11 mouse cellular contexts compared by ENCODE assay signal in the genomic region with DNA sequence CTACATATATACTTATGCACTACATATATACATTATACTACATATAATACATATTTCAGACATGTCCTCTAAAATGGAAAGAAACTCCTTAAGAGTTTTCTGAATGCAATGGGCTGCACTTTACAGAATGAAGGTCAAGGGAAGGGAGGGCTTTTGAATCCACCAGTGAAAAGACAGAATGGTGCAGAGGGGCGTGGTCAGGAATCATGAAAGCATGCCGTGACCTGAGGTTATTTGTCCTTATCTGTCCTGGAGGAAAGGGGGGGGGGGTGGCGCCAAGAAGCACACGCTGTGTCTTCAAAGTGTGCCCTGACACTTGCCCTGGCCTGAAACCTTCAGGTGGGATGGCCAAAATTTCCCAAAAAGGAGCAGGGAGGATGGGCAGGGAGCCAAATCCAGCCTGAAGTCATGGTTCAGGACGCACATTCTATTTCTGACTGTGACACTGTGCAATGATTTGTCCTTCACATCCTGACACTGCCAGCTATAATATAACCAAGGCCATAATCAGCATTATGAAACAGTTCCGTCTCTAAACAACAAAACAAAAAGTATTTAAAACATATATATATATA. TPM values are rescaled to one million over a fixed set of nuclear protein-coding genes. Genes with fewer than 3 reads are reported as not detected.
DNase-seq lines count a peak whose midpoint lies in the region; ATAC-seq lines count a peak whose summit lies in the region.
"Had no signal": no experiment of that assay in that cellular context is flagged by ENCODE, and none has a peak within 500 bp of the region (broad histone marks: within the 10 kb centered on the region; RNA-seq: fewer than 3 reads in every experiment).

No protein-coding gene starts in this region.

- no peak overlapping the region for H3K4me3 ChIP-seq in heart, embryonic 11.5 days (ENCODE audit: low read depth, low read length)
- H3K4me3 ChIP-seq in midbrain, embryonic 13.5 days (replicated peaks) = no peak overlapping the region
- no peak overlapping the region for H3K4me3 ChIP-seq in forebrain, embryonic 16.5 days (replicated peaks; ENCODE audit: low read length)
- H3K4me3 ChIP-seq: embryonic facial prominence, embryonic 10.5 days; layer of hippocampus, adult 2 months; midbrain, embryonic 12.5 days had no signal

- ATAC-seq in heart, embryonic 11.5 days (replicated peaks; ENCODE audit: insufficient number of reproducible peaks, low FRiP score, low TSS enrichment) = no peak
- peak; percentile 47; the same call in 1 of the 2 replicates for ATAC-seq in megakaryocyte-erythroid progenitor cell, adult 5-6 weeks (replicated peaks; ENCODE audit: low FRiP score, low TSS enrichment, poor library complexity, severe bottlenecking)
- no peak for ATAC-seq in midbrain, embryonic 13.5 days
- ATAC-seq in forebrain, embryonic 16.5 days = no peak

- DNase-seq in ZHBTc4 (ENCODE audit: low read depth, low spot score) = peak; percentile 51
- DNase-seq in adrenal gland, postnatal 14 days = peak; percentile 69
- DNase-seq in layer of hippocampus, postnatal 10 days (ENCODE audit: low spot score in 2 of 2) = no peak
- DNase-seq: cerebellum, adult 9-11 months had no signal

- H3K27me3 ChIP-seq in heart, embryonic 11.5 days (ENCODE audit: control insufficient read depth, insufficient read depth, low read length) = no peaks in the 10 kb centered on the region
- no peaks in the 10 kb centered on the region for H3K27me3 ChIP-seq in midbrain, embryonic 13.5 days
- no peaks in the 10 kb centered on the region for H3K27me3 ChIP-seq in forebrain, embryonic 16.5 days (replicated peaks; ENCODE audit: control insufficient read depth, insufficient read depth, low read length)
- H3K27me3 ChIP-seq: midbrain, embryonic 12.5 days had no signal

- H3K36me3 ChIP-seq in heart, embryonic 11.5 days (ENCODE audit: control insufficient read depth, insufficient read depth, low read length) = no peaks in the 10 kb centered on the region
- no peaks in the 10 kb centered on the region for H3K36me3 ChIP-seq in midbrain, embryonic 13.5 days
- H3K36me3 ChIP-seq in forebrain, embryonic 16.5 days (ENCODE audit: control insufficient read depth, insufficient read depth) = no peaks in the 10 kb centered on the region
- H3K36me3 ChIP-seq: embryonic facial prominence, embryonic 10.5 days; midbrain, embryonic 12.5 days had no signal

- H3K9me3 ChIP-seq in heart, embryonic 11.5 days (replicated peaks; ENCODE audit: control insufficient read depth, low read length) = no peaks in the 10 kb centered on the region
- no peaks in the 10 kb centered on the region for H3K9me3 ChIP-seq in midbrain, embryonic 13.5 days
- no peaks in the 10 kb centered on the region for H3K9me3 ChIP-seq in forebrain, embryonic 16.5 days (ENCODE audit: control insufficient read depth, low read length)
- H3K9me3 ChIP-seq: embryonic facial prominence, embryonic 10.5 days; midbrain, embryonic 12.5 days had no signal

- H3K4me2 ChIP-seq in heart, embryonic 11.5 days = peak overlapping the region; percentile 24
- no peak overlapping the region for H3K4me2 ChIP-seq in midbrain, embryonic 13.5 days (replicated peaks)
- H3K4me2 ChIP-seq in forebrain, embryonic 16.5 days (ENCODE audit: low read length) = no peak overlapping the region
- H3K4me2 ChIP-seq: midbrain, embryonic 12.5 days had no signal

- WGBS in heart, embryonic 11.5 days (ENCODE audit: insufficient replicate concordance) = 38% methylated on average over 6 of the region's 6 CpGs
- 76% methylated on average over 6 of the region's 6 CpGs for WGBS in midbrain, embryonic 13.5 days
- WGBS in forebrain, embryonic 16.5 days = 83% methylated on average over 6 of the region's 6 CpGs

- no peak overlapping the region for H3K27ac ChIP-seq in heart, embryonic 11.5 days (ENCODE audit: low read depth, low read length)
- H3K27ac ChIP-seq in midbrain, embryonic 13.5 days = no peak overlapping the region
- H3K27ac ChIP-seq in forebrain, embryonic 16.5 days (ENCODE audit: low read length) = no peak overlapping the region
- H3K27ac ChIP-seq: embryonic facial prominence, embryonic 10.5 days; layer of hippocampus, adult 2 months; midbrain, embryonic 12.5 days had no signal

- H3K9ac ChIP-seq in heart, embryonic 11.5 days (ENCODE audit: low read depth, low read length) = no peak overlapping the region
- no peak overlapping the region for H3K9ac ChIP-seq in midbrain, embryonic 13.5 days (replicated peaks)
- no peak overlapping the region for H3K9ac ChIP-seq in forebrain, embryonic 16.5 days (replicated peaks; ENCODE audit: low read depth, low read length)
- H3K9ac ChIP-seq: midbrain, embryonic 12.5 days had no signal

- H3K4me1 ChIP-seq in heart, embryonic 11.5 days (ENCODE audit: control insufficient read depth, insufficient read depth, low read length) = peaks cover 45% of the 10 kb centered on the region
- H3K4me1 ChIP-seq in midbrain, embryonic 13.5 days (replicated peaks) = no peaks in the 10 kb centered on the region
- peaks cover under 1% of the 10 kb centered on the region; the same call in 1 of the 2 replicates for H3K4me1 ChIP-seq in forebrain, embryonic 16.5 days (replicated peaks; ENCODE audit: control insufficient read depth, insufficient read depth, low read length)
- H3K4me1 ChIP-seq: embryonic facial prominence, embryonic 10.5 days; midbrain, embryonic 12.5 days had no signal

RNA-seq across cellular contexts. Expression of a gene that starts 23.3 kb away (rescaled TPM):
- total RNA-seq in adrenal gland, postnatal 14 days (2021) = 8.2 and 8.3 TPM in 2 replicates
- polyA plus RNA-seq in heart, embryonic 11.5 days (2014; fragmentation: Nextera tagmentation; extraction: Ambion mirVana) = 1,008 and 1,229 TPM in 2 replicates
- total RNA-seq in megakaryocyte-erythroid progenitor cell, adult 5-6 weeks (2014; fragmentation: Nextera tagmentation) = not detected in 2 replicates
- not detected in 2 replicates for total RNA-seq in megakaryocyte-erythroid progenitor cell, adult 5-6 weeks (2017)
- 10 to 100 TPM; 18.4 to 22.6 TPM for total RNA-seq in layer of hippocampus, postnatal 10 days (2021)
- polyA plus RNA-seq in midbrain, embryonic 13.5 days (2015; fragmentation: Nextera tagmentation; extraction: Ambion mirVana) = 1.1 and 1.7 TPM in 2 replicates
- polyA plus RNA-seq in forebrain, embryonic 16.5 days (2015; fragmentation: Nextera tagmentation; extraction: Ambion mirVana) = 4.2 and 4.6 TPM in 2 replicates

RNA-seq across cellular contexts. Expression of a gene that starts 59.4 kb away (rescaled TPM):
- total RNA-seq in adrenal gland, postnatal 14 days (2021) = 22.3 and 26.2 TPM in 2 replicates
- 17.7 and 19.9 TPM in 2 replicates for polyA plus RNA-seq in heart, embryonic 11.5 days (2014; fragmentation: Nextera tagmentation; extraction: Ambion mirVana)
- total RNA-seq in megakaryocyte-erythroid progenitor cell, adult 5-6 weeks (2014; fragmentation: Nextera tagmentation) = 40.7 and 56.0 TPM in 2 replicates
- 44.9 and 48.9 TPM in 2 replicates for total RNA-seq in megakaryocyte-erythroid progenitor cell, adult 5-6 weeks (2017)
- 10 to 100 TPM; 17.5 to 17.6 TPM for total RNA-seq in layer of hippocampus, postnatal 10 days (2021)
- 5.3 and 6.6 TPM in 2 replicates for polyA plus RNA-seq in midbrain, embryonic 13.5 days (2015; fragmentation: Nextera tagmentation; extraction: Ambion mirVana)
- polyA plus RNA-seq in forebrain, embryonic 16.5 days (2015; fragmentation: Nextera tagmentation; extraction: Ambion mirVana) = 5.3 and 5.8 TPM in 2 replicates

Comparison
In these comparisons a context has a peak if more than half of its experiments do, and no peak if none do; other contexts are left out.
1. DNase-seq: peak in ZHBTc4 (single experiment) and adrenal gland, postnatal 14 days (single experiment); none in layer of hippocampus, postnatal 10 days (0 of 2).